Mouse (Mus musculus) heart, embryonic 12.5 days (tissue): ENCODE data around the gene Npas1. TPM values are rescaled to one million over a fixed set of nuclear protein-coding genes. Genes with fewer than 3 reads are reported as not detected.

Source experiments
- ATAC-seq: fragments of 200-750 bp; cut with Nextera tagmentation; 2 replicates; pipeline ENCODE4 v1.8.0; 2017; ENCODE audit warnings: moderate TSS enrichment, moderate library complexity; ENCODE audit not compliant: insufficient number of reproducible peaks, low FRiP score
- H3K27ac ChIP-seq: fragments of 300-500 bp; sonication (generic); 2 replicates; pipeline ENCODE4 v1.5.1; 2016; ENCODE audit warnings: mild to moderate bottlenecking, moderate library complexity; ENCODE audit not compliant: poor library complexity, severe bottlenecking
- H3K27me3 ChIP-seq: fragments of 300-500 bp; sonication (generic); replicated peaks from 2 replicates; pipeline ENCODE4 v1.6.1; 2016; ENCODE audit warnings: mild to moderate bottlenecking, moderate library complexity
- H3K36me3 ChIP-seq: fragments of 300-500 bp; sonication (generic); 2 replicates; pipeline ENCODE4 v1.6.1; 2016; ENCODE audit warnings: mild to moderate bottlenecking, moderate library complexity
- H3K4me1 ChIP-seq: fragments of 300-500 bp; sonication (generic); replicated peaks from 2 replicates; pipeline ENCODE4 v1.6.1; 2016; ENCODE audit warnings: mild to moderate bottlenecking
- H3K4me2 ChIP-seq: fragments of 300-500 bp; sonication (generic); 2 replicates; pipeline ENCODE4 v1.6.1; 2016; ENCODE audit warnings: mild to moderate bottlenecking, moderate library complexity
- H3K4me3 ChIP-seq: fragments of 300-500 bp; sonication (generic); 2 replicates; pipeline ENCODE4 v1.5.1; 2016; ENCODE audit warnings: mild to moderate bottlenecking
- H3K9ac ChIP-seq: fragments of 300-500 bp; sonication (generic); 2 replicates; pipeline ENCODE4 v1.6.1; 2016; ENCODE audit warnings: mild to moderate bottlenecking, moderate library complexity
- H3K9me3 ChIP-seq: fragments of 300-500 bp; sonication (generic); replicated peaks from 2 replicates; pipeline ENCODE4 v1.6.1; 2016; ENCODE audit warnings: mild to moderate bottlenecking, moderate library complexity
- WGBS: fragments of 180-500 bp; shearing (Covaris S2); methylation state at CpG from one replicate; pipeline ENCODE4 v1.1.7; 2016; 5-methylcytosine and 5-hydroxymethylcytosine counted together
- polyA plus RNA-seq: library from polyadenylated mRNA; unstranded; fragments of >200 nt; fragmentation: Nextera tagmentation; extraction: Ambion mirVana; gene quantifications from 2 replicates; pipeline ENCODE4 v1.2.1, GENCODE M21; 2016

Gene Npas1
- polyA plus RNA-seq, 1 experiment from 2014 or later, result 0.31 TPM

- no peak for ATAC-seq
- WGBS, result 92% methylated on average over 14 of the region's 14 CpGs
- no peak overlapping the region for H3K9ac ChIP-seq
- H3K4me3 ChIP-seq, result no peak overlapping the region
- H3K27ac ChIP-seq, result no peak overlapping the region
- H3K4me1 ChIP-seq, result peaks cover 18% of the 10 kb centered on the region
- H3K4me2 ChIP-seq, result no peak overlapping the region
- peaks cover 32% of the 10 kb centered on the region for H3K36me3 ChIP-seq
- H3K27me3 ChIP-seq, result peaks cover 2% of the 10 kb centered on the region; the same call in 1 of the 2 replicates
- peaks cover 7% of the 10 kb centered on the region; the same call in 1 of the 2 replicates for H3K9me3 ChIP-seq
Observed at GRCm38 (mm10) chr7:16455016-16455415, 22.5 kb downstream of the Npas1 start.

- no peaks in the 10 kb centered on the region for H3K27me3 ChIP-seq
- H3K4me1 ChIP-seq, result peaks cover 18% of the 10 kb centered on the region
- peaks cover 2% of the 10 kb centered on the region; the same call in 1 of the 2 replicates for H3K9me3 ChIP-seq
- H3K4me3 ChIP-seq, result peak overlapping the region; percentile 91
- peak overlapping the region; percentile 83 for H3K9ac ChIP-seq
- H3K27ac ChIP-seq, result peak overlapping the region; percentile 51
- peaks cover 28% of the 10 kb centered on the region for H3K36me3 ChIP-seq
- peak overlapping the region; percentile 93 for H3K4me2 ChIP-seq
- peak; percentile 58 for ATAC-seq
- WGBS, result under 1% methylated on average over 23 of the region's 23 CpGs
Observed at GRCm38 (mm10) chr7:16453118-16453711, 24.3 kb downstream of the Npas1 start.

GRCm38 (mm10) chr7:16452587-16453073 lies 24.9 kb downstream of the Npas1 start, which contains the start of gene Tmem160:
Tmem160 (plus strand) TSS chr7:16452779.
- Histone ChIP-seq H3K36me3 (peaks cover 28% of the 10 kb centered on the region), H3K27me3 (no peaks in the 10 kb centered on the region), H3K27ac (peak within 1 kb of the TSS; percentile 51), H3K4me2 (peak within 1 kb of the TSS; percentile 93), H3K9me3 (no peaks in the 10 kb centered on the region), H3K4me3 (peak within 1 kb of the TSS; percentile 91), H3K9ac (peak within 1 kb of the TSS; percentile 83), H3K4me1 (peaks cover 18% of the 10 kb centered on the region)
- peak; percentile 97 for ATAC-seq
- 2% methylated on average over 30 of the region's 30 CpGs for WGBS

- Histone ChIP-seq H3K9ac (no peak overlapping the region), H3K36me3 (peaks cover 20% of the 10 kb centered on the region), H3K27me3 (no peaks in the 10 kb centered on the region), H3K27ac (0 out of 2 replicates have a peak overlapping the region, but pooled peaks have one; percentile 10), H3K4me2 (no peak overlapping the region), H3K4me1 (peaks cover 18% of the 10 kb centered on the region), H3K4me3 (no peak overlapping the region), H3K9me3 (no peaks in the 10 kb centered on the region)
- WGBS, result 65% methylated on average over 6 of the region's 6 CpGs
- no peak for ATAC-seq
Observed at GRCm38 (mm10) chr7:16451656-16452055, 25.9 kb downstream of the Npas1 start.

- Histone ChIP-seq H3K4me3 (no peak overlapping the region), H3K9ac (no peak overlapping the region), H3K27me3 (no peaks in the 10 kb centered on the region), H3K27ac (no peak overlapping the region), H3K4me1 (peaks cover 19% of the 10 kb centered on the region), H3K36me3 (peaks cover 10% of the 10 kb centered on the region), H3K9me3 (no peaks in the 10 kb centered on the region), H3K4me2 (no peak overlapping the region)
- no peak for ATAC-seq
Observed at GRCm38 (mm10) chr7:16441241-16441640, 36.3 kb downstream of the Npas1 start.

- no peaks in the 10 kb centered on the region for H3K9me3 ChIP-seq
- H3K27ac ChIP-seq, result no peak overlapping the region
- peaks cover 72% of the 10 kb centered on the region for H3K36me3 ChIP-seq
- no peaks in the 10 kb centered on the region for H3K27me3 ChIP-seq
- H3K4me1 ChIP-seq, result peaks cover 35% of the 10 kb centered on the region
- no peak overlapping the region for H3K4me2 ChIP-seq
- no peak for ATAC-seq
- no peak overlapping the region for H3K4me3 ChIP-seq
- WGBS, result 91% methylated on average over 9 of the region's 9 CpGs
- H3K9ac ChIP-seq, result no peak overlapping the region
Observed at GRCm38 (mm10) chr7:16435088-16435487, 42.4 kb downstream of the Npas1 start.

GRCm38 (mm10) chr7:16433352-16433971 lies 44.1 kb downstream of the Npas1 start:
- H3K4me1 ChIP-seq, result peaks cover 35% of the 10 kb centered on the region
- WGBS, result 49% methylated on average over 3 of the region's 3 CpGs
- peak overlapping the region; percentile 88 for H3K27ac ChIP-seq
- peak; percentile 71 for ATAC-seq
- H3K36me3 ChIP-seq, result peaks cover 88% of the 10 kb centered on the region
- H3K27me3 ChIP-seq, result no peaks in the 10 kb centered on the region
- no peak overlapping the region for H3K4me3 ChIP-seq
- H3K9me3 ChIP-seq, result no peaks in the 10 kb centered on the region
- peak overlapping the region; percentile 64; the same call in 1 of the 2 replicates for H3K9ac ChIP-seq
- peak overlapping the region; percentile 14 for H3K4me2 ChIP-seq

- Histone ChIP-seq H3K4me2 (no peak overlapping the region), H3K9ac (no peak overlapping the region), H3K36me3 (peaks cover 97% of the 10 kb centered on the region), H3K27ac (no peak overlapping the region), H3K4me3 (no peak overlapping the region), H3K9me3 (no peaks in the 10 kb centered on the region), H3K27me3 (no peaks in the 10 kb centered on the region), H3K4me1 (no peaks in the 10 kb centered on the region)
- ATAC-seq, result peak; percentile 87
- 63% methylated on average over 4 of the region's 4 CpGs for WGBS
Observed at GRCm38 (mm10) chr7:16426129-16426729, 51.3 kb downstream of the Npas1 start.

GRCm38 (mm10) chr7:16425721-16426120 lies 51.8 kb downstream of the Npas1 start:
- no peak overlapping the region for H3K9ac ChIP-seq
- ATAC-seq, result no peak
- peaks cover 97% of the 10 kb centered on the region for H3K36me3 ChIP-seq
- H3K9me3 ChIP-seq, result no peaks in the 10 kb centered on the region
- no peaks in the 10 kb centered on the region for H3K4me1 ChIP-seq
- H3K4me2 ChIP-seq, result no peak overlapping the region
- H3K27me3 ChIP-seq, result no peaks in the 10 kb centered on the region
- no peak overlapping the region for H3K27ac ChIP-seq
- 83% methylated on average over 10 of the region's 10 CpGs for WGBS
- H3K4me3 ChIP-seq, result no peak overlapping the region

GRCm38 (mm10) chr7:16423731-16424130 lies 53.8 kb downstream of the Npas1 start:
- Histone ChIP-seq H3K27me3 (no peaks in the 10 kb centered on the region), H3K4me2 (no peak overlapping the region), H3K27ac (no peak overlapping the region), H3K4me1 (no peaks in the 10 kb centered on the region), H3K4me3 (no peak overlapping the region), H3K9me3 (no peaks in the 10 kb centered on the region), H3K36me3 (peaks cover 97% of the 10 kb centered on the region), H3K9ac (no peak overlapping the region)
- ATAC-seq, result no peak
- 87% methylated on average over 9 of the region's 9 CpGs for WGBS

GRCm38 (mm10) chr7:16422222-16422856 lies 55.2 kb downstream of the Npas1 start:
- no peak overlapping the region for H3K4me2 ChIP-seq
- WGBS, result 88% methylated on average over 18 of the region's 18 CpGs
- no peak overlapping the region for H3K4me3 ChIP-seq
- no peaks in the 10 kb centered on the region for H3K27me3 ChIP-seq
- no peak overlapping the region for H3K27ac ChIP-seq
- no peaks in the 10 kb centered on the region for H3K4me1 ChIP-seq
- ATAC-seq, result no peak
- H3K9me3 ChIP-seq, result no peaks in the 10 kb centered on the region
- peaks cover 96% of the 10 kb centered on the region for H3K36me3 ChIP-seq
- H3K9ac ChIP-seq, result no peak overlapping the region
